Mouse (Mus musculus) CH12.LX (cell line): ENCODE data around the gene Gas8. TPM values are rescaled to one million over a fixed set of nuclear protein-coding genes. Genes with fewer than 3 reads are reported as not detected.

Experiments
- DNase-seq: peaks from one replicate; pipeline ENCODE4 v3.0.0-alpha.2; 2013; ENCODE audit errors: extremely low read depth
- H3K27ac ChIP-seq: 2 replicates; pipeline ENCODE4 v1.5.1; 2012; ENCODE audit warnings: low read depth, mild to moderate bottlenecking, control low read depth, moderate library complexity; ENCODE audit not compliant: insufficient read depth
- H3K27me3 ChIP-seq: replicated peaks from 2 replicates; pipeline ENCODE3; 2012; ENCODE audit warnings: inconsistent platforms
- H3K36me3 ChIP-seq, 2 experiments: replicated peaks in 1 of 2; 2 replicates each; pipeline versions ENCODE3 to v1.6.1; 2012; ENCODE audit warnings: inconsistent platforms in 1 of 2, low read length in 1 of 2, mild to moderate bottlenecking in 1 of 2, mixed read lengths in 1 of 2, moderate library complexity in 1 of 2; ENCODE audit not compliant: control insufficient read depth in 1 of 2, insufficient read depth in 1 of 2
- H3K4me1 ChIP-seq, 2 experiments: 2 replicates each; pipeline ENCODE4 v1.6.1; 2012; ENCODE audit warnings: inconsistent platforms in 1 of 2, moderate library complexity in 1 of 2; ENCODE audit not compliant: insufficient read depth in 2 of 2, control insufficient read depth in 1 of 2
- H3K4me2 ChIP-seq: 2 replicates; pipeline ENCODE4 v1.6.1; 2012; ENCODE audit warnings: low read depth, mild to moderate bottlenecking, control low read depth; ENCODE audit not compliant: poor library complexity, insufficient read depth, severe bottlenecking
- H3K4me3 ChIP-seq, 3 experiments: fragments of 150-350 bp in 1 of 3; sonication (generic) in 1 of 3; replicated peaks in 1 of 3; 2 replicates each; pipeline versions ENCODE3 to v1.5.1; 2011 to 2012; ENCODE audit warnings: low read depth in 2 of 3, low read length in 2 of 3, mild to moderate bottlenecking in 2 of 3, moderate library complexity in 2 of 3, control low read depth in 1 of 3, improper control_type of control experiment in 1 of 3, inconsistent platforms in 1 of 3, mixed read lengths in 1 of 3; ENCODE audit not compliant: poor library complexity in 1 of 3
- H3K79me2 ChIP-seq: replicated peaks from 2 replicates; pipeline ENCODE4 v1.6.1; 2012; ENCODE audit warnings: mild to moderate bottlenecking, moderate library complexity; ENCODE audit not compliant: control insufficient read depth, poor library complexity, insufficient read depth, severe bottlenecking; ENCODE audit errors: extremely low read depth
- H3K9ac ChIP-seq: 2 replicates; pipeline ENCODE4 v1.6.1; 2012; ENCODE audit warnings: low read depth, mild to moderate bottlenecking, control low read depth, moderate library complexity; ENCODE audit not compliant: insufficient read depth
- H3K9me3 ChIP-seq: replicated peaks from 2 replicates; pipeline ENCODE3; 2012; ENCODE audit warnings: low read length, inconsistent platforms, mixed read lengths
- BHLHE40 ChIP-seq: IDR thresholded peaks from 2 replicates; pipeline ENCODE4 v1.6.1; 2011; ENCODE audit warnings: mild to moderate bottlenecking, low read depth, low read length, improper control_type of control experiment
- CTCF ChIP-seq, 2 experiments: IDR thresholded peaks in 1 of 2; conservative IDR thresholded peaks in 1 of 2; 2 replicates each; pipeline ENCODE4 v1.5.1; 2011 to 2012; ENCODE audit warnings: low read depth in 2 of 2, low read length in 2 of 2, improper control_type of control experiment in 1 of 2, inconsistent platforms in 1 of 2, mild to moderate bottlenecking in 1 of 2, moderate library complexity in 1 of 2
- EP300 ChIP-seq: IDR thresholded peaks from 2 replicates; pipeline ENCODE4 v1.6.1; 2011; ENCODE audit warnings: low read length, improper control_type of control experiment
- ETS1 ChIP-seq: conservative IDR thresholded peaks from 2 replicates; pipeline ENCODE4 v1.6.1; 2012; ENCODE audit warnings: low read depth, mild to moderate bottlenecking, inconsistent platforms, low read length, improper control_type of control experiment, moderate library complexity
- HCFC1 ChIP-seq: IDR thresholded peaks from 2 replicates; pipeline ENCODE4 v1.6.1; 2012; ENCODE audit warnings: low read depth, mild to moderate bottlenecking, inconsistent platforms, low read length, improper control_type of control experiment
- IRF4 ChIP-seq: IDR thresholded peaks from 2 replicates; pipeline ENCODE4 v1.6.1; 2014; ENCODE audit warnings: low read depth, mild to moderate bottlenecking, inconsistent platforms, low read length, improper control_type of control experiment
- MAFK ChIP-seq: IDR thresholded peaks from 2 replicates; pipeline ENCODE4 v1.6.1; 2011; ENCODE audit warnings: low read length, improper control_type of control experiment; ENCODE audit not compliant: insufficient replicate concordance
- MAZ ChIP-seq: IDR thresholded peaks from 2 replicates; pipeline ENCODE4 v1.6.1; 2012; ENCODE audit warnings: low read depth, mild to moderate bottlenecking, inconsistent platforms, low read length, improper control_type of control experiment, moderate library complexity
- MEF2A ChIP-seq: IDR thresholded peaks from 2 replicates; pipeline ENCODE4 v1.6.1; 2014; ENCODE audit warnings: low read depth, mild to moderate bottlenecking, inconsistent platforms, low read length, improper control_type of control experiment, borderline replicate concordance
- NELFE ChIP-seq: IDR thresholded peaks from 2 replicates; pipeline ENCODE4 v1.6.1; 2011; ENCODE audit warnings: low read depth, low read length, improper control_type of control experiment
- RCOR1 ChIP-seq: conservative IDR thresholded peaks from 2 replicates; pipeline ENCODE4 v1.6.1; 2012; ENCODE audit warnings: low read depth, mild to moderate bottlenecking, inconsistent platforms, low read length, improper control_type of control experiment
- SIN3A ChIP-seq: IDR thresholded peaks from 2 replicates; pipeline ENCODE4 v1.6.1; 2012; ENCODE audit warnings: low read length, improper control_type of control experiment, inconsistent platforms
- SMC3 ChIP-seq: IDR thresholded peaks from 2 replicates; pipeline ENCODE4 v1.6.1; 2011; ENCODE audit warnings: low read depth, low read length, improper control_type of control experiment
- UBTF ChIP-seq: IDR thresholded peaks from 2 replicates; pipeline ENCODE4 v1.6.1; 2012; ENCODE audit warnings: low read depth, mild to moderate bottlenecking, inconsistent platforms, low read length, improper control_type of control experiment, moderate library complexity
- USF1 ChIP-seq: IDR thresholded peaks from 2 replicates; pipeline ENCODE4 v1.6.1; 2014; ENCODE audit warnings: low read depth, mild to moderate bottlenecking, inconsistent platforms, low read length, improper control_type of control experiment
- USF2 ChIP-seq: conservative IDR thresholded peaks from 2 replicates; pipeline ENCODE4 v1.6.1; 2011; ENCODE audit warnings: low read depth, low read length, improper control_type of control experiment
- dilution Hi-C: fragments of 300-500 bp; cut with MboI; formaldehyde crosslinking; loops from 2 replicates; pipeline ENCODE4 v1.14.3; 2020; ENCODE audit warnings: low sequenced_read_pairs; ENCODE audit not compliant: extremely low pct_unique_long_range_greater_than_20kb, extremely low pct_ligation_motif_present
- in situ Hi-C: fragments of 300-500 bp; cut with MboI; formaldehyde crosslinking; loops from 3 replicates; pipeline ENCODE4 v1.14.3; 2019; ENCODE audit warnings: low sequenced_read_pairs, low pct_ligation_motif_present, low pct_unique_long_range_greater_than_20kb, mixed read lengths
- polyA plus RNA-seq: library from polyadenylated mRNA; unstranded; fragments of >175 nt; gene quantifications from 2 replicates; pipeline ENCODE4 v1.2.1, GENCODE M21; 2012; ENCODE audit warnings: low read depth; ENCODE audit not compliant: insufficient read length
- total RNA-seq, 2 experiments: library from RNA; depleted of rRNA; stranded (reverse); fragments of 300-350 nt in 1 of 2; fragments of >200 nt in 1 of 2; gene quantifications; 2 replicates each; pipeline ENCODE4 v1.2.3; 2012 to 2014

Gene Gas8
- total and polyA plus RNA-seq, 3 experiments, result 6.0 to 22.0 (median 15.2) TPM

DNA sequence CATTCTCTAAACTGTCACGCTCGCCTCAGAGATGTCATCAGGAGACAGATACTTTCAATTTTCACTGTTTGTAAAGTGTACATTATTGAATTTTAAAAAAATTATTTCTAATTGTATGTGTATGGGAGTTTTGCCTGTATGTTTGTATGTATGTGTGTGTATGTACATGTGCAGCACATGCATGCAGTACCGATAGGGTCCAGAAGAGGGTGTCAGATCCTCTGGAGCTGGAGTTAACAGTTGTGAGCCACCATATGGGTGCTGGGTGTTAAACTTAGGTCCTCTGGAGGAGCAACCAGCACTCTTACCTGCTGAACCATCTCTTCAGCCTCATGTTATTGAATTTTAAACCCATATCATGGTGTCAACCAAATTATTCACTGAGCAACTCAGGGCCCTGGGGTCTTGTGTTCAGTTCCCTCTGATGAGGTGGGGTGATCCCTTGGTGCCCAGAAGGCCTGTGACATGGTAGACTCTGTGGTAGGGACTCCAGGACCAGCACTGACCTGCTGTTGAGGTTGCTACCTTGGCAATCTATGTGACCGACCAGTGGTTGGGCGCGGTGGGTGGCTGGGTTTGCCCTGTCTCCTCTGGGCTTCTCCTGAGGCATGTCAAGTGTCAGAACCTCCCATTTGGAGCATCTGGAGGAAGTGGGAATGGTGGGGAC, 14.7 kb upstream of the Gas8 start:
- H3K4me3 ChIP-seq, result no peak overlapping the region
- no peak for DNase-seq
- peaks cover 11% of the 10 kb centered on the region for H3K9me3 ChIP-seq
- H3K27ac ChIP-seq, result no peak overlapping the region
- H3K36me3 ChIP-seq, result peaks cover 64 to 99% of the 10 kb centered on the region in 2 experiments
- dilution Hi-C loops, result no loop called here
- no peak overlapping the region for H3K4me2 ChIP-seq
- TF ChIP-seq CTCF (conservative IDR thresholded peaks at IDR 0.05 in 1 of 2, IDR thresholded peaks at IDR 0.05 in 1 of 2; ENCODE audit: low read depth in 2 of 2, low read length in 2 of 2) (peak in 1 of 2 experiments; percentile 34; a peak in 3 of 4 replicates), MAFK (no peak)
- in situ Hi-C loops, result no loop called here
- no peaks in the 10 kb centered on the region for H3K27me3 ChIP-seq
- no peaks in the 10 kb centered on the region for H3K79me2 ChIP-seq
- no peaks in the 10 kb centered on the region for H3K4me1 ChIP-seq
- H3K9ac ChIP-seq, result no peak overlapping the region

DNA sequence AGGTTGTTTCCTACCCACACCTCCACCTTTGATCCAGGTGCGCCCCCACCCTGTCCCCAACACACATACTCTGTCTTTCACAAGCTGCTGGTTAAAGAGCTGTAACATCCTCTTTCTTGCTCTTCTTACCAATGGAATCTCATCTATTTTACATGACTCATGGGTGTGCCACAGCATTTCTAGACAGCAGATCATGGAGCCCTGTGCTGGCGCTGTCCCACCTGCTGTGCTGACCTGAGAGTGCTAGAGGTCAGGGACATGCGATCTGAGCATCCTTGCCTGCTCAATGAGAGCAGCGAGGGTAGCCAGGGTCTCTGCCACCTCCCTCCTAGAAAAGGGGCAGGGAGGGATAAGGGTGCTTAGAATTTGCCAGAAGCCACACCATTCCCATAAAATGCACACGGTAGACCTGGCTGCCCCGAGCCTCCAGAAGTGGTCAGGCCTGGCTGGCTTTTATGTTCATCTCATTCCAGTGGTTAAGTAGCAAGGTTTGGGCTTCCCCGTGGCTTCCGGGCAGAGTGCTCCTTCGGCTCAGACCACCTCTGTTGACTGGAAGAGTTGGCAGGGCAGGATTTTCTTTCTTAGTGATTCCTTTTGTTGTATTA, 13.9 kb upstream of the Gas8 start:
- H3K4me3 ChIP-seq, result no peak overlapping the region
- H3K4me2 ChIP-seq, result no peak overlapping the region
- no peaks in the 10 kb centered on the region for H3K27me3 ChIP-seq
- no peak overlapping the region for H3K27ac ChIP-seq
- no peak overlapping the region for H3K9ac ChIP-seq
- dilution Hi-C loops, result no loop called here
- no peak for DNase-seq
- H3K36me3 ChIP-seq, result peaks cover 60 to 99% of the 10 kb centered on the region in 2 experiments
- TF ChIP-seq BHLHE40 (no peak), SIN3A (no peak), ETS1 (no peak), MEF2A (no peak), USF1 (no peak), HCFC1 (no peak), RCOR1 (no peak), MAZ (no peak), EP300 (no peak), UBTF (no peak), SMC3 (no peak), IRF4 (no peak), NELFE (no peak), CTCF (conservative IDR thresholded peaks at IDR 0.05 in 1 of 2, IDR thresholded peaks at IDR 0.05 in 1 of 2; ENCODE audit: low read depth in 2 of 2, low read length in 2 of 2) (no peak), USF2 (no peak)
- TF ChIP-seq, all 38 proteins: peak for 0
- Histone ChIP-seq H3K79me2 (no peaks in the 10 kb centered on the region), H3K4me1 (no peaks in the 10 kb centered on the region), H3K9me3 (peaks cover 11% of the 10 kb centered on the region)
- in situ Hi-C loops, result no loop called here
